In genomic region chr2:91971231-91972097, GRCm38 (mm10) we compare ENCODE assay signal across 8 mouse cellular contexts. TPM values are rescaled to one million over a fixed set of nuclear protein-coding genes. Genes with fewer than 3 reads are reported as not detected.
DNase-seq lines count a peak whose midpoint lies in the region; ATAC-seq and TF ChIP-seq lines count a peak whose summit lies in the region.

No protein-coding gene starts in this region.

- peaks cover 17% of the 10 kb centered on the region for H3K4me1 ChIP-seq in heart, adult 2 months (ENCODE audit: control insufficient read depth, insufficient read depth, low read length)
- peaks cover 25% of the 10 kb centered on the region for H3K4me1 ChIP-seq in kidney, embryonic 14.5 days (ENCODE audit: control insufficient read depth, insufficient read depth, low read length)
- peaks cover 37% of the 10 kb centered on the region for H3K4me1 ChIP-seq in lung, embryonic 15.5 days

- TF ChIP-seq POLR2A in heart, adult 2 months (IDR thresholded peaks at IDR 0.05; ENCODE audit: insufficient read depth, low read depth, low read length) = no peak

- H3K36me3 ChIP-seq in heart, adult 2 months (ENCODE audit: control insufficient read depth, insufficient read depth, low read length) = no peaks in the 10 kb centered on the region
- no peaks in the 10 kb centered on the region for H3K36me3 ChIP-seq in kidney, embryonic 14.5 days (ENCODE audit: control insufficient read depth, insufficient read depth, low read length)
- no peaks in the 10 kb centered on the region for H3K36me3 ChIP-seq in lung, embryonic 15.5 days

- no peaks in the 10 kb centered on the region for H3K9me3 ChIP-seq in kidney, embryonic 14.5 days (ENCODE audit: control insufficient read depth, low read length)
- no peaks in the 10 kb centered on the region for H3K9me3 ChIP-seq in lung, embryonic 15.5 days

- intact Hi-C loops in heart, adult 2 months (cut with DNase I) = no loop called here

- ATAC-seq in kidney, embryonic 14.5 days (ENCODE audit: low FRiP score, low TSS enrichment) = peak; percentile 34; the same call in 1 of the 2 replicates
- ATAC-seq in lung, embryonic 15.5 days (ENCODE audit: borderline replicate concordance, extremely low read depth, low FRiP score, low TSS enrichment) = peak; percentile 41

- 4% methylated on average over 21 of the region's 21 CpGs for WGBS in heart, adult 2 months
- 22% methylated on average over 21 of the region's 21 CpGs for WGBS in kidney, embryonic 14.5 days
- 19% methylated on average over 20 of the region's 21 CpGs for WGBS in lung, embryonic 15.5 days

- no peaks in the 10 kb centered on the region for H3K79me2 ChIP-seq in heart, adult 2 months (replicated peaks; ENCODE audit: control insufficient read depth, insufficient read depth, low read length)

- peak overlapping the region; percentile 81 for H3K27ac ChIP-seq in heart, adult 2 months
- peak overlapping the region; percentile 71 for H3K27ac ChIP-seq in kidney, embryonic 14.5 days (ENCODE audit: low read depth, low read length)
- H3K27ac ChIP-seq in lung, embryonic 15.5 days = peak overlapping the region; percentile 91

- peak overlapping the region; percentile 10 for H3K9ac ChIP-seq in heart, adult 2 months (ENCODE audit: low read depth, low read length)
- H3K9ac ChIP-seq in kidney, embryonic 14.5 days (ENCODE audit: low read depth, low read length) = no peak overlapping the region
- H3K9ac ChIP-seq in lung, embryonic 15.5 days = peak overlapping the region; percentile 5; the same call in 1 of the 2 replicates

- H3K27me3 ChIP-seq in heart, adult 2 months (ENCODE audit: control insufficient read depth, insufficient read depth, low read length) = peaks cover 9% of the 10 kb centered on the region
- peaks cover 28% of the 10 kb centered on the region for H3K27me3 ChIP-seq in kidney, embryonic 14.5 days (ENCODE audit: control insufficient read depth, insufficient read depth, low read length)
- peaks cover 27% of the 10 kb centered on the region for H3K27me3 ChIP-seq in lung, embryonic 15.5 days

- peak overlapping the region; percentile 25; the same call in 1 of the 2 replicates for H3K4me3 ChIP-seq in heart, adult 2 months
- H3K4me3 ChIP-seq in kidney, embryonic 14.5 days (ENCODE audit: low read length) = no peak overlapping the region
- H3K4me3 ChIP-seq in lung, embryonic 15.5 days = no peak overlapping the region

- DNase-seq in adrenal gland, postnatal 10 days = peak; percentile 43
- DNase-seq in adrenal gland, adult 18-20 months (ENCODE audit: low spot score in 2 of 2) = no peak
- DNase-seq in cerebellum, adult 9-11 months = peak; percentile 90
- DNase-seq in heart, adult 2 months = peak; percentile 68 to 75
- DNase-seq in right cerebral cortex, postnatal 4 days = peak; percentile 62
- DNase-seq in spleen, postnatal 36 days (ENCODE audit: low spot score in 2 of 2) = no peak

- no peak for TF ChIP-seq EP300 in heart, adult 2 months (IDR thresholded peaks at IDR 0.05; ENCODE audit: insufficient read depth, low read depth, low read length)

- TF ChIP-seq CTCF in heart, adult 2 months (IDR thresholded peaks at IDR 0.05) = no peak

- H3K4me2 ChIP-seq in kidney, embryonic 14.5 days (replicated peaks; ENCODE audit: low read depth, low read length) = 0 out of 2 replicates have a peak overlapping the region, but pooled peaks have one; percentile 25
- peak overlapping the region; percentile 45 for H3K4me2 ChIP-seq in lung, embryonic 15.5 days

RNA-seq across cellular contexts. Expression of gene Dgkz, which starts 4.2 kb away (rescaled TPM):
- total RNA-seq in adrenal gland, postnatal 10 days (2021) = 10 to 100 TPM; 64.4 to 72.1 TPM
- total RNA-seq in adrenal gland, adult 18-20 months (2021) = 10 to 100 TPM; 38.9 to 40.3 TPM
- total RNA-seq in heart, adult 2 months (2021) = 10 to 100 TPM; 35.5 to 37.5 TPM
- polyA plus RNA-seq in heart, adult 2 months (2012; rRNA removed) = 102 and 118 TPM in 2 replicates
- 35.6 and 57.5 TPM in 2 replicates for polyA plus RNA-seq in kidney, embryonic 14.5 days (2014; fragmentation: Nextera tagmentation; extraction: Ambion mirVana)
- 52.3 and 54.0 TPM in 2 replicates for polyA plus RNA-seq in lung, embryonic 15.5 days (2015; fragmentation: Nextera tagmentation; extraction: Ambion mirVana)

RNA-seq across cellular contexts. Expression of gene Gm9821, which starts 26.0 kb away (rescaled TPM):
- not detected for total RNA-seq in adrenal gland, postnatal 10 days (2021)
- not detected for total RNA-seq in adrenal gland, adult 18-20 months (2021)
- total RNA-seq in heart, adult 2 months (2021) = not detected
- not detected in 2 replicates for polyA plus RNA-seq in heart, adult 2 months (2012; rRNA removed)
- 0.31 and 0.49 TPM in 2 replicates for polyA plus RNA-seq in kidney, embryonic 14.5 days (2014; fragmentation: Nextera tagmentation; extraction: Ambion mirVana)
- polyA plus RNA-seq in lung, embryonic 15.5 days (2015; fragmentation: Nextera tagmentation; extraction: Ambion mirVana) = 0.35 and 0.75 TPM in 2 replicates

RNA-seq across cellular contexts. Expression of gene Mdk, which starts 39.4 kb away (rescaled TPM):
- total RNA-seq in adrenal gland, postnatal 10 days (2021) = 10 to 100 TPM; 30.8 to 36.7 TPM
- total RNA-seq in adrenal gland, adult 18-20 months (2021) = 1 to 10 TPM; 7.2 to 7.8 TPM
- total RNA-seq in heart, adult 2 months (2021) = 1 to 10 TPM; 2.5 to 2.8 TPM
- polyA plus RNA-seq in heart, adult 2 months (2012; rRNA removed) = 4.1 and 5.4 TPM in 2 replicates
- polyA plus RNA-seq in kidney, embryonic 14.5 days (2014; fragmentation: Nextera tagmentation; extraction: Ambion mirVana) = 1,361 and 1,922 TPM in 2 replicates
- 858 and 992 TPM in 2 replicates for polyA plus RNA-seq in lung, embryonic 15.5 days (2015; fragmentation: Nextera tagmentation; extraction: Ambion mirVana)

RNA-seq across cellular contexts. Expression of gene Chrm4, which starts 44.4 kb away (rescaled TPM):
- under 1 TPM; 0.18 to 0.27 TPM for total RNA-seq in adrenal gland, postnatal 10 days (2021)
- total RNA-seq in adrenal gland, adult 18-20 months (2021) = 1 to 10 TPM; 3.7 to 4.6 TPM
- not detected for total RNA-seq in heart, adult 2 months (2021)
- 0.14 and 0.29 TPM in 2 replicates for polyA plus RNA-seq in heart, adult 2 months (2012; rRNA removed)
- not detected in 2 replicates for polyA plus RNA-seq in kidney, embryonic 14.5 days (2014; fragmentation: Nextera tagmentation; extraction: Ambion mirVana)
- polyA plus RNA-seq in lung, embryonic 15.5 days (2015; fragmentation: Nextera tagmentation; extraction: Ambion mirVana) = 0.14 TPM in 1 of 2 replicates, not detected in the other

RNA-seq across cellular contexts. Expression of gene Creb3l1, which starts 52.8 kb away (rescaled TPM):
- 10 to 100 TPM; 11.7 to 16.7 TPM for total RNA-seq in adrenal gland, postnatal 10 days (2021)
- 10 to 100 TPM; 10.5 to 36.6 TPM for total RNA-seq in adrenal gland, adult 18-20 months (2021)
- total RNA-seq in heart, adult 2 months (2021) = 1 to 10 TPM; 3.8 to 5.8 TPM
- 3.3 and 4.5 TPM in 2 replicates for polyA plus RNA-seq in heart, adult 2 months (2012; rRNA removed)
- polyA plus RNA-seq in kidney, embryonic 14.5 days (2014; fragmentation: Nextera tagmentation; extraction: Ambion mirVana) = 11.1 and 15.0 TPM in 2 replicates
- polyA plus RNA-seq in lung, embryonic 15.5 days (2015; fragmentation: Nextera tagmentation; extraction: Ambion mirVana) = 11.4 and 11.5 TPM in 2 replicates

Comparison
In these comparisons a context has a peak if more than half of its experiments do, and no peak if none do; other contexts are left out.
1. DNase-seq: peak in adrenal gland, postnatal 10 days (single experiment), cerebellum, adult 9-11 months (single experiment), heart, adult 2 months (2 of 2) and right cerebral cortex, postnatal 4 days (single experiment); none in adrenal gland, adult 18-20 months (0 of 2) and spleen, postnatal 36 days (0 of 2).
2. Peak in every context shown above with its lines, with median percentiles within 50 percentile points of each other: H3K27ac ChIP-seq.